Mouse (Mus musculus) erythroblast, embryonic 14.5 days (primary cell): ENCODE measurements around the gene Adgrl3. TPM values are rescaled to one million over a fixed set of nuclear protein-coding genes. Genes with fewer than 3 reads are reported as not detected.

Experiments used
- H3K27me3 ChIP-seq: 2 replicates; pipeline ENCODE4 v1.6.1; 2012; ENCODE audit warnings: inconsistent platforms; ENCODE audit not compliant: control insufficient read depth
- H3K36me3 ChIP-seq: 2 replicates; pipeline ENCODE4 v1.6.1; 2012; ENCODE audit warnings: mild to moderate bottlenecking, inconsistent platforms; ENCODE audit not compliant: control insufficient read depth
- H3K4me1 ChIP-seq: 2 replicates; pipeline ENCODE4 v1.6.1; 2012; ENCODE audit warnings: inconsistent platforms; ENCODE audit not compliant: control insufficient read depth
- H3K4me3 ChIP-seq: replicated peaks from 2 replicates; pipeline ENCODE3; 2012; ENCODE audit warnings: moderate library complexity, mild to moderate bottlenecking, inconsistent platforms
- H3K9me3 ChIP-seq: 2 replicates; pipeline ENCODE4 v1.6.1; 2012; ENCODE audit warnings: low read length, inconsistent platforms, mixed read lengths; ENCODE audit not compliant: control insufficient read depth
- GATA1 ChIP-seq: IDR thresholded peaks from 2 replicates; pipeline ENCODE4 v1.6.1; 2012; ENCODE audit warnings: low read length, inconsistent platforms, mixed read lengths
- TAL1 ChIP-seq: IDR thresholded peaks from 3 replicates; pipeline ENCODE4 v1.6.1; 2012; ENCODE audit warnings: low read length, inconsistent platforms, mixed read lengths
- polyA plus RNA-seq: library from polyadenylated mRNA; stranded (reverse); fragments of >175 nt; gene quantifications from 2 replicates; pipeline ENCODE4 v1.2.3, GENCODE M21; 2012

The Adgrl3 gene
- polyA plus RNA-seq, 1 experiment, result not detected

DNA sequence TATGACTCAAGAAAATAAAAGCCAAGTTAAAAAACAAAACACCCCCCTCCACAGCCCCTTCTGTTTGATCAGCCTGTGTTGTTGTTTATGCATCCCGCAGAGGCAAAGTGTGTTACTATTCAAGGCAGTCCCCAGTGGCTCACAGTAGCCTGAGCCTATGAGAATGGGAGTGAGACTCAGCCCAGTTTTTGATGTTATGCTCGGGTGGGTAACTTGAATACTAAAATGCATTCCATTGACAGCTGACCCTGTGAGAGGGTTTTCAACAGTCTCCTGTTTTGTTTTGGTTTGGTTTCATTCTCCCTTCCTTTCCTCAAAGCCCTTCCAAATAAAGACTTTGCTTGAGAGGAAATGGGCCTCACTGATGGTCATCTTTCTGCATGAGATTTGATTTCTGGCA, 8.9 kb downstream of the Adgrl3 start:
- H3K27me3 ChIP-seq, result peaks cover 8% of the 10 kb centered on the region
- H3K4me3 ChIP-seq, result no peak overlapping the region
- TF ChIP-seq GATA1 (no peak), TAL1 (no peak)
- no peaks in the 10 kb centered on the region for H3K9me3 ChIP-seq
- H3K4me1 ChIP-seq, result no peaks in the 10 kb centered on the region
- no peaks in the 10 kb centered on the region for H3K36me3 ChIP-seq

DNA sequence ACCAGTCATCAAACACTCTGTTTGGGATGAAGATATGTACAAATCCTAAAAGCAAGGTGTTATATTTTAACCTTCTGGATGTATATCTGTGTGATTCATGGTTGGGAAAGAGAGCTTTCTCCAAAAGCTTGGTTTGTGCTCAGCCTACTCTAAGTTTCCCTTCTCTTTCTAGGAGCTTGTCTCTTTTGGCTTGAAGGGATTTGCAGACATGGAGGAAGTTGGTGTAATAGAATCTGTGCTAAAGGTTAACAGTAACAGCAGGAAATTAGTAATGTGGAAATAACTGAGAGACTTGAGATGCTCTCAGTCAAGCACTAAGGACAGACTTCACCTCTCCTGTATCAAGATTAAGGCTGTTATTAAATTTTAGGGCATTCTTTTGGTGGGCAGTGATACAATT, 17.2 kb downstream of the Adgrl3 start:
- Histone ChIP-seq H3K27me3 (no peaks in the 10 kb centered on the region), H3K9me3 (no peaks in the 10 kb centered on the region), H3K4me1 (no peaks in the 10 kb centered on the region), H3K4me3 (no peak overlapping the region), H3K36me3 (no peaks in the 10 kb centered on the region)
- TF ChIP-seq GATA1, result no peak
- TF ChIP-seq TAL1, result no peak

DNA sequence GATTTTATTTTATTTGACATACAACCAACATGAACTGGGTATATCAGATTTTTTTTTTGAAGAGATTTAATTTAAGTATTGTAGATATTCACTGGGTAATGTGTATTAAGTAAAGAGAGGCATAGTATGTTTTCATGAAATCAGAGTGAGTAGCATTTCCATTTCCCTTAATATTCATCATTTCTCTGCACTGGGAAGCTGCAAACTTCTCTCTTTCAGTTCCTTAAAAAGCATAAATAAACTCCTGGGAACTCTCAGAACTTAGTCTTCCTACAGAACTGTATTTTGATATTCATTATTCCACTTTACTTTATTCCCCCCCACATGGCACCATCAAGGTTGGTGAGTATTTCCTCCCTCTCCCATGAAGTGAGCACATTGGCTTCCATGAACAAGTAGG, 23.9 kb downstream of the Adgrl3 start:
- H3K36me3 ChIP-seq, result no peaks in the 10 kb centered on the region
- 0 out of 2 replicates have a peak, but pooled peaks cover 2% of the 10 kb centered on the region for H3K9me3 ChIP-seq
- TF ChIP-seq GATA1, result no peak
- no peak for TF ChIP-seq TAL1
- H3K27me3 ChIP-seq, result no peaks in the 10 kb centered on the region
- no peak overlapping the region for H3K4me3 ChIP-seq
- no peaks in the 10 kb centered on the region for H3K4me1 ChIP-seq

DNA sequence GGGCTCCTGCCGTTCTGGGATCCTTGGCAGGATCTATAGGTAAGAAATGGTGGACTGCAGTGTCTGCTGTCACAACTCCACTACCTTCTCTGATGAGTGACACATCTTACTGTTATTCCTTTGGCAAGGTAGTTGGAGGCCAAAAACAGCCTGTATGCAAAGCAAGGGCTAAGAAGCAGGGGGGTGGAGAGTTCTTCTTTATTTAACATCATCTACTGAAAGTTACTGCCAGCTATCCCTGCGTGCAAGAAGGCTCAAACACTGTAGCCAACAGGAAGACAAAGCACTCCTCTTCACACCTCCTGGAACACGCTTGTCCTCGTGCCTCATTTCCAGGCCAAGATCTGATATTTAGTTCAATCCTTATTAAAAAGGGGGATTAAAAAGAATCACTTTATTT, 26.2 kb downstream of the Adgrl3 start:
- Histone ChIP-seq H3K36me3 (no peaks in the 10 kb centered on the region), H3K4me1 (no peaks in the 10 kb centered on the region), H3K4me3 (no peak overlapping the region), H3K9me3 (0 out of 2 replicates have a peak, but pooled peaks cover 2% of the 10 kb centered on the region), H3K27me3 (no peaks in the 10 kb centered on the region)
- TF ChIP-seq GATA1, result no peak
- no peak for TF ChIP-seq TAL1

DNA sequence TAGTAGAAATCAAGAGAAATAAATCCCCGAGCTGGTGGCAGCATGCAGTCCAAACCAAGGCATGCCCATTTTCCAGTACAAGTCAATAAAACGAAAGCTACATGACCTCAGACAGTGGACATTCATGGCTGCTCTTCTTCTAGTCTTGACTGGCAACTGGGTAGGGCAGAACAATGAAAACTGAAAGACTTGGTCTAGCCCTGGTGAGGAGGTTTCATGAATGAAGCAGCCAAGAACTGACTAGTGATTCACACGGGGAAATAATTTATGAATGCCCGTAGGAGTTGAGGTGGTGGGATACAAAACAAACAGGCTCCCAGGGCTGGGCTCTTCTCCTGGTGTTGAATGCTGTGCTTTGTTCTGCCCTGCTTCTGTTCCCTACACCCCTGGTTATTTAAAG, 34.7 kb downstream of the Adgrl3 start:
- Histone ChIP-seq H3K4me3 (no peak overlapping the region), H3K4me1 (no peaks in the 10 kb centered on the region), H3K9me3 (no peaks in the 10 kb centered on the region), H3K27me3 (no peaks in the 10 kb centered on the region), H3K36me3 (no peaks in the 10 kb centered on the region)
- TF ChIP-seq GATA1, result no peak
- no peak for TF ChIP-seq TAL1

DNA sequence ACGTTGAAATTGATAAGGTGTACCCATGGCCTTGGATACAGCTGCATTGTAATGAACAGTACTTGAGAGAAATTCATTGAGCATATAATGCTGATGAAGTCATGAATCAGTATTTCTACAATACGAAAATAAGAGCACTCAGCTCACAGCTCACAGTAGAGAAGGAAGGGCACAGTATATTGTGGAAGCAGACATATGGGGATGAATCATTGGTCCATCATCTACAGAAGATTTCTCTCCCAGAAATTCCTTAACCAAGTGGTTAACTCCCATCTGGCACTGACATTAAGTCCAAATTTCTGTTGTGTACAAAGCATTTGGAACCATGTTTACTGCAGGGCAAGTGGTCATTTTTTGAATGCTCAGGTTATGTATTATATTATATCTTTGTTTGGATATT, 35.3 kb downstream of the Adgrl3 start:
- Histone ChIP-seq H3K4me3 (no peak overlapping the region), H3K36me3 (no peaks in the 10 kb centered on the region), H3K27me3 (no peaks in the 10 kb centered on the region), H3K9me3 (no peaks in the 10 kb centered on the region), H3K4me1 (no peaks in the 10 kb centered on the region)
- TF ChIP-seq GATA1 (no peak), TAL1 (no peak)

DNA sequence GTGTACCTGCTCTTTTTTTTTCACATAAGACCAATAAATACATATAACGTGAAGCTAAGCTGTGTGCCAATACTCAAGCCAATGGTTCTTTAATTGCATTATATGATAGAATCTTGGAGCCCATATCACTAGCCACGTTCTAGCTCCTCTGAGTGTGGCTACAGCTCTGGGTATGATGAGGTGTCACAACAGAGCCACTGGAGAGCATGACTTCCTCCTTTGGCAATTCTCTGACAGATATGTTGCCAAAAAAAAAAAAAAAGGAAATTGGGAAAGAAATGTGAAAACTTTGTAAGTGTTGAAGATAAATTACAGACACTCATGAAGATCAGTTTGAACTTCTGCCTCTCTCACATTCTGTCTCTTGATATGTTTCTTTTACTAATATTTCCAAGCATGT, 38.2 kb downstream of the Adgrl3 start:
- Histone ChIP-seq H3K9me3 (no peaks in the 10 kb centered on the region), H3K27me3 (no peaks in the 10 kb centered on the region), H3K36me3 (no peaks in the 10 kb centered on the region), H3K4me1 (no peaks in the 10 kb centered on the region), H3K4me3 (no peak overlapping the region)
- TF ChIP-seq TAL1 (no peak), GATA1 (no peak)

DNA sequence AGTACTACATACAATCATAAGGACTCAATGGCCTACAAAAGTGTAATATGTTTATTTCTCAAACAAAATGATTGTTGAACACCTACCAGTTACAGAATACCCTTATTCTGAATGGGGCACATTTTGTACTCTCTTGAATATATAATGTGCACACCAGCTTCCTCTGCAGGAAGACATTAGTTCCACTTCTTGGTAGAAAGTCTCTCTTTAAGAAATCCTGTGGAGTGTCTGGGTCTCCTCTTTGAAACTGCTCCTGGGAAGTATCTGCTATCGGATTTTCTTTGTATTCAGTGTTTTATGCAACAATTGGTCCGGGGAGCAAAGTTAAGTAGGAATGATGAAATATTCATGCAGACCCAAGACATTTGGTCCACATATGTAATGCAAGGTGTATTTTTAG, 41.0 kb downstream of the Adgrl3 start:
- TF ChIP-seq GATA1 (no peak), TAL1 (no peak)
- H3K27me3 ChIP-seq, result no peaks in the 10 kb centered on the region

DNA sequence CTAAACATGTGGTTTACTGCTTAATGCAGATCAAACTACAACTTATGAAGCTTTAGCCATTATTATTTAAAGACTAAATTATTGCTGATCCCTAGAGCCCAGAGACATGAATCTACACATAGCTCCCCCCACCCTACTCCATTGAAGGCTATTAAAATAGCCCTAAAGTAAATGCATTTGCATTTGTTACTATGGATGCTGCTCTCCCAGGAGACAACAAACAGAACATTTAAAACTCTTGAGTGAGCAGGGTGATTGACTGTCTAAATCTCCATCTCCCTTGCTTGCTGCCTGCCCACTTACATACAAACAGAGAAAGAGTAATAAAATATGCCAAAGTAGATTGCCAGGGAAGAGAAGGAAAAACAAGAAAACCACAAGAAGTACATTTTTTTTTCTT, 41.4 kb downstream of the Adgrl3 start:
- H3K4me1 ChIP-seq, result no peaks in the 10 kb centered on the region
- H3K27me3 ChIP-seq, result no peaks in the 10 kb centered on the region
- no peak for TF ChIP-seq GATA1
- TF ChIP-seq TAL1, result no peak
- H3K36me3 ChIP-seq, result no peaks in the 10 kb centered on the region
- no peak overlapping the region for H3K4me3 ChIP-seq
- no peaks in the 10 kb centered on the region for H3K9me3 ChIP-seq

More for the DNA sequence above, 41.0 kb downstream of the Adgrl3 start:
- Histone ChIP-seq H3K4me1 (no peaks in the 10 kb centered on the region), H3K4me3 (no peak overlapping the region), H3K9me3 (no peaks in the 10 kb centered on the region), H3K36me3 (no peaks in the 10 kb centered on the region)

DNA sequence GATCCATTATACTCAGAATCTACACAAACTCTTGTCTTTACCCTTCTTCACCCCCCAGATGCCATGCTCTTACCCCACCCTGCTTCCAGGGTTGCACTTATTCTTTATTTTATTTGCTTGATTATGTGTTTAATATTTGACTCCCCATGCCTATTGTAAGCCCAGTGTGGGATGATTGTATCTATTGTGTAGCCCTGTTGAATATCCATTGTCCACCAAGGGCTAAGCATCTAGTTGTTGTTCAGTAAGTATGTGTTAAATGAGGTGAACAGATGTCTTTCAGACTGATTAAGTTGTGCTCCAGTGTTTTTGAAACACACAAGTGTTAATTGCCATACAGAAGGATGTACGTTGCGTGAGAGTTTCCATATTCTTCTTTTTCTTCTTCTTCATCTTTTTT, 44.1 kb downstream of the Adgrl3 start:
- H3K9me3 ChIP-seq, result no peaks in the 10 kb centered on the region
- no peaks in the 10 kb centered on the region for H3K4me1 ChIP-seq
- no peaks in the 10 kb centered on the region for H3K27me3 ChIP-seq
- no peak overlapping the region for H3K4me3 ChIP-seq
- TF ChIP-seq GATA1, result no peak
- TF ChIP-seq TAL1, result no peak
- no peaks in the 10 kb centered on the region for H3K36me3 ChIP-seq
